Mouse (Mus musculus): Measurements from ENCODE around the gene Mpig6b.

Gene Mpig6b

DNA sequence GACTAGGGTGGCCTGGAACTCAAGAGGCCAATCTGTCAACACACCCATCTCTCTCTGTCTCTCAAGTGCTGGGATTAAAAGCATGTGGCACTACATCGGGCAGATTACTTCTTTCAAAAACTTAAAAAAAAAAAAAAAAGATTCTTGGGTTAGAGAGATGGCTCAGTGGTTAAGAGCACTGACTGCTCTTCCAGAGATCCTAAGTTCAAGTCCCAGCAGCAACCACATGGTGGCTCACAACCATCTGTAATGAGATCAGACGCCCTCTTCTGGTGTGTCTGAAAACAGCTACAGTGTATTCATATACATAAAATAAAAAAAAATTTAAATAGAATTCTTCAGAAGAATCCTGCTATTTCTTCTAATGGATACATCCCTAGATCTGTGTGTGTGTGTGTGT is 22.2 kb upstream of the Mpig6b start:
- DNase-seq (ENCODE audit: low spot score in 2 of 2), result no peak

- DNase-seq (ENCODE audit: low spot score in 2 of 2), result no peak
Measured at GRCm38 (mm10) chr17:35085208-35085865, 19.4 kb upstream of the Mpig6b start, which contains the start of gene Ly6g6f. Gene Ly6g6f (minus strand): TSS chr17:35085610.

- no peak for DNase-seq (ENCODE audit: low spot score in 2 of 2)
Measured at GRCm38 (mm10) chr17:35083929-35084497, 18.0 kb upstream of the Mpig6b start.

- DNase-seq (ENCODE audit: low spot score in 2 of 2), result no peak
Measured at GRCm38 (mm10) chr17:35082841-35083576, 17.0 kb upstream of the Mpig6b start.

GRCm38 (mm10) chr17:35080710-35081109 is 14.7 kb upstream of the Mpig6b start:
- no peak for DNase-seq (ENCODE audit: low spot score in 2 of 2)

DNA sequence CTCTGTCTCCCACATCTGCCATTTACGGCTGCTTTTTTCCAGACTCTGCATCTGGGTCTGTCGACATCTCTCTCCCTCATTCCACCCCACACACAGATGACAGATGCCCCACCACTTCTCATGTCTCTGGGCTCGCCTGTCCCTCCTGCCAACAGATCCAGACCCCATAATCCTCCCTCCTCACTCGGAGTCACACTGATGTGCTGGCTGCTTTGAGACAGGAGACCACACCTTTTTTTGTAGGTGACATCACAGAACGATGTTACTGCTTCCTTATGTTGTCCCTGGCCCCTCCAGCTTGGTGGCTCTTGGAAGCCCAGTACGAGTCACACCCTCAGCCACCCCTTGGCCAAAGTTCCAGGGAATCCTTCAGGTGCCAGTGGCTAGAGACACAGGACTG is 14.3 kb upstream of the Mpig6b start:
- no peak for DNase-seq (ENCODE audit: low spot score in 2 of 2)

DNA sequence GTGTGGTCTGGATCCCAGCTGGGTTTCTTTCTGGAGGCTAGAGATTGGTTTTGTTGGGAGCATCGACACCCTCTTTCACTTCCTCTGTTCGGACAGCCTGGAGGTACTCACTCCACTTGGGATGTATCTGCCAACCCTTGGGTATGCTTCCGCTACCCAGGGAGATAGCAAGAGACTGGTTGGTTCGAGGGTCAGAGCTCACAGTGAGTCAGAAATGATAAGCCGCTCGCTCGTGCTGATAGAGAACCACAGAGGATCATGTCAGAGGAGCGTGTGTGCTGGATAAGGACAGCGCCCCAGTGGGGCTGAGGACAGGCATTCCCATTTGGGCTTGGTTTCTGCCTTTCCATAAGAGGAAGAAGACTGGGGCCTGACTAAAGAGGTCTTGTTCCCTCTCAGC is 13.8 kb upstream of the Mpig6b start:
- DNase-seq (ENCODE audit: low spot score in 2 of 2), result no peak

GRCm38 (mm10) chr17:35077786-35078233 is 11.8 kb upstream of the Mpig6b start, which contains the start of gene Ly6g6d:
Gene Ly6g6d (minus strand): TSS chr17:35078065.
- no peak for DNase-seq (ENCODE audit: low spot score in 2 of 2)

DNA sequence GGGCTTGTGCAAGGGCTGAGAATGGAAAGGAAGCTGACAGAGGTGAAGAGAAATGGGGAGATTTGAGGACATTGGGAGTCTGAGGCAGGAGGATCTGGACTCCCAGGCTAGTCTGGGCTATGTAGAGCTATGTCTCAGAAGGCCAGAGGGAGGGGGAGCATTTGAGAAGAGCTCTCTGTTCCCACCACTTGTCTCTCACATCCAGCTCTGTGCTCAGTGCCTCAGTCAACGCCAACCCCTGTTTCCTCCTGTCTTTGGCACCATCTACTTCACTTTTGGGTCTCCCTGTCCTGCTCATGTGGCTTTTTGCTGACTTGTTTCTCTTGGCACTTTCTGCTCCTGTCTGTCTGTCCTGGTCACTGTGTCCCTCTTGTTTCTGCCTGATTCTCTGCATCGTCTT is 11.3 kb upstream of the Mpig6b start:
- DNase-seq (ENCODE audit: low spot score in 2 of 2), result no peak

GRCm38 (mm10) chr17:35076507-35077176 is 10.7 kb upstream of the Mpig6b start, which contains the start of gene Ly6g6e:
Gene Ly6g6e (plus strand): TSS chr17:35076902.
- DNase-seq (ENCODE audit: low spot score in 2 of 2), result no peak

DNA sequence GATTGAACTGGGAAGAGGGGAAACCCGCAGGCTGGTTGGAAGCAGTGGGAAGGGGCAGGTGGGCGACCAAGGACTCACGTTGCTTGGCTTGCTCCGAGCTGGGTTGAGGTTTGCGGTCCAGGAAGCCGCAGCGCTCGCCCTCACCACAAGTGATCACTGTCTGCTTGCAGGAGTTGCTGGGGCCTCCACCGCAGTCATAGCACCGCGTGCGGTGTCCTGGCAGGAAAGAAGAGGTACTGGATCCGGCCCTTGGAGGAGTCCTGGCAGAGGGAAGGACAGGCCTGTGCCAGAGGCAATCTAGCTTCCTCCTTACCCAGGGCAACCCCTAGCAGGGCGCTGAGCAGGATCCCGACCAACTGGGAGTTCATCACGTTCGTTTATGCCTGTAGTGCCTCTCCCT is 8.1 kb upstream of the Mpig6b start:
- no peak for DNase-seq (ENCODE audit: low spot score in 2 of 2)

DNA sequence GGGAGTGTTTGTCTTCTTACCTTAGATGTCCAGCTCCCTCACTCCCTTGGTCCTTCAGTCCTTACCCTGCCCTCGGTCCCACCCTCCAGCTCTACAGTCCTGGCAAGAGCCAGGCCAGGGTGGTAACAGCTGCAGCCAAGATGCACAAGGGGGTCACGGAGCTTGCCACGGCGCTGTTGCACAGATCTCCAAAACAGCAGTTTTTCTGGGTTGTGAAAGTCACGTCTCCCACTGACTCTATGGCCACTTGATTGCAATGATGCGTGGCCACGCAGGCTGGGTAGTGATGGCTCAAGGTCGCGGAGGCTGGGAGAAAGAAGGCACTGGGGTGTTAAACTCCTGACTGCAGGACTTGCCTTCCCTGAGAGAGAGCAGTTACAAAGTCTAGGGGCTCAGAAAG is 5.5 kb upstream of the Mpig6b start:
- no peak for DNase-seq (ENCODE audit: low spot score in 2 of 2)

GRCm38 (mm10) chr17:35070556-35071229 is 4.7 kb upstream of the Mpig6b start:
- no peak for DNase-seq (ENCODE audit: low spot score in 2 of 2)

DNA sequence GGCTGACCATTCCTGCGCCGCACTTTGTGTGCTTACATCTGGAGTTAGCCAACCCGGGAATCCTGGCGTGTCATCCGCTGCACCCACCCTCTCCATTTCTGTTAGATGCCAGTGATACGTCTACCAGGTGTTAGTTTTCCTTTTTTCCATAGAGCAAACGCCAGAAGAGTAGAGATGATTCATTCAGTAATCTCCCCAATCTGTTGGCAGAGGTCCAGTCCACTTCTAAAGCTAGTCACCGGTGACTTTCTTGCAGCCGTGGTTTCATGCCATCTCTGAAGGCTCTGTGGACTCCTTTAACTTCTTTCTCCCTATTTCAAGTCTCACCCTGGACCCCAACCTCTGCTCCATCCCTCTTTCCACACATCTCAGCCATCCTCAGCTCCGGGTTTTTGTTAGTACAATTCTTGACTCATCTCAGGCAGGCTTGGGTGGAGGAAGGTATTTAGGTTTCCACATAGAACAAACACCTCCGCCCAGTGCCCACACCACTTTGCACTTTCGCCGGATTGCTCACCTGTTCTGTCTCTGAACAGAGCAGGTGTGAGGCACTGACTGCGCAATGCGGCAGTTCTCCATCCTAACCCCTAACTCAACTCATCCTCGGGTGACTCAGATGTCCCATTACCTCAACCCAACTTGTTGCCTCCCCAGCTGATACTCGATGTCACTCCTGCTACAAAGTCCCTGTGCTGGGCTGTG is 2.4 kb upstream of the Mpig6b start:
- DNase-seq (ENCODE audit: low spot score in 2 of 2), result no peak

DNA sequence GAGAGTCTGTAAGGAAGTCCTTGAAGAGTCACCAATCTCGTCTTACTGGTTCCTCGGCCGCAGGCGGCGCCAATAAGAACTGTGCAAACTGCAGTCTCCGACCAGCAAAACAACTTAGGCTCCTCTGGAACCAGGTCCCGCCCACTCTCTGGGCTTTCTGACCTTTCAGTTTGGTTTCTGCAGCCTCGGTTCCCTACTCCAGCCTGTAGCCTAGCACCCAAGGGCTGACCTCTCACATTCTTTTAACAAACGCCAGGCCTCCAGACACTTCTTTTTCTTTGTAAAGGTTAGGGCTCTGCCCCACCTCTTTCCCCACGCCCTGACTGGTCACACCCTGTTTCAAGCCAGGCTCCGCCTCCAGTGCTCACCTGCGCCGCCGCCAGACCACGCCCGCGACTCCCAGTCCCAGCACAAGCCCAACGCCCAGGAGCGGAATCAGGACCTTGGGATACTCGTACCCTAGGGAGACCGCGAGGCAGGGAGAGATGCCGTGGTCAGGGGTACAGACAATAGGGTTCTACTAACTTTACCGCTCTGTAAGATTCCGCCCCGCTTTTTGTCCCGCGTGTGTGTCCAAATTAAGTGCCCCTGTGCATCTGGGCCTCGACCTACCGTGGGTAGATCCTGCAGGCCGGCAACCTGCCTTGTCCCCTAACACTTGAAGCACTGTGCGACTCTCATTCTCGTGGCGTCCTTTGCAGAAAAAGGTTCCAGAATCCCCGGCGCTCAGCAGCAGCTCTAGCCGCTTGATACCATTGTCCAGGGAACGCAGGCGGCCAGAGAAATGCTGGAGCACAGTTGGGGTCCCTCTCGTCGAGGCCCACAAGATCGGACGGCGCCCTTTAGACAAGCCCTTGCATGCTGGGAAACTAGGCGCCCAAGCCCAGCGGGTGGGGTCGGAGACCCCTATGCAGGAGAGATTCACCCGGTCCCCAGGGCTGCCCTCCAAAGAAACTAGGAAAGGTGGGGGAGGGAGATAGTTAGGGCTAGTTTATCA is 735 bp downstream of the Mpig6b start, which contains the start of gene Ly6g6c:
TSS of gene Ly6g6c (plus strand) at position 438 of the 997 bp plus-strand sequence.
- no peak for DNase-seq (ENCODE audit: low spot score in 2 of 2)

GRCm38 (mm10) chr17:35064378-35064877 is 1.6 kb downstream of the Mpig6b start:
- no peak for DNase-seq (ENCODE audit: low spot score in 2 of 2)

DNA sequence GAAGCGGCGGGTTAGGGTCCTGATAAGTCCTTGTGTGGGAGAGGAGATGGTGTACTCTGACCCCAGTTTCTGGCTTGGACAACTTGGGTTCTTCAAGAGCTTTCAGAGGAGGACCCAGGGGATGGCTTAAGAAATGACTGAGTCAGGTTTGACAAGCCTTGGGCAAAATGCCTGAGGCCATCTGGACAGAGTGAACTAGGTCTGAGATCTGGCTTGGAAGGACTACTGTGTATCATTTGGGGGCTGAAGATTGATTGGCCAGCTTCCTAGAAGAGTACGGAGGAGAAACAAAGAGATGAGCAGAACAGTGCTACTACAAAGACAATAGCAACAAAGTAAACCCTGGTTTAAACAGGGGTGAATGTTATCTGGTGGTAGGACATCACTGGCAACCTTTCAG is 2.5 kb downstream of the Mpig6b start:
- DNase-seq (ENCODE audit: low spot score in 2 of 2), result no peak

GRCm38 (mm10) chr17:35061299-35061698 is 4.7 kb downstream of the Mpig6b start:
- DNase-seq (ENCODE audit: low spot score in 2 of 2), result no peak

GRCm38 (mm10) chr17:35060737-35061297 is 5.2 kb downstream of the Mpig6b start:
- no peak for DNase-seq (ENCODE audit: low spot score in 2 of 2)
